Mouse (Mus musculus) adrenal gland, postnatal 25 days (tissue): ENCODE results near the gene Trim37. TPM values are rescaled to one million over a fixed set of nuclear protein-coding genes. Genes with fewer than 3 reads are reported as not detected.
"Not testable (repeated sequence)": the region's sequence is repeated elsewhere in the genome, so short reads cannot be mapped to it uniquely, and the experiment has no call there.

Experiments used
- DNase-seq: peaks from one replicate; pipeline ENCODE4 v3.0.0; 2021; ENCODE audit warnings: mixed read lengths
- total RNA-seq: library from RNA; stranded (reverse); gene quantifications from 2 replicates; pipeline ENCODE4 v1.2.3, GENCODE M21; 2021

Trim37 gene
- total RNA-seq, 1 experiment from 2014 or later: 22.0 TPM

- no peak for DNase-seq
Measured at GRCm38 (mm10) chr11:87233377-87233776, 106.5 kb downstream of the Trim37 start.

DNA sequence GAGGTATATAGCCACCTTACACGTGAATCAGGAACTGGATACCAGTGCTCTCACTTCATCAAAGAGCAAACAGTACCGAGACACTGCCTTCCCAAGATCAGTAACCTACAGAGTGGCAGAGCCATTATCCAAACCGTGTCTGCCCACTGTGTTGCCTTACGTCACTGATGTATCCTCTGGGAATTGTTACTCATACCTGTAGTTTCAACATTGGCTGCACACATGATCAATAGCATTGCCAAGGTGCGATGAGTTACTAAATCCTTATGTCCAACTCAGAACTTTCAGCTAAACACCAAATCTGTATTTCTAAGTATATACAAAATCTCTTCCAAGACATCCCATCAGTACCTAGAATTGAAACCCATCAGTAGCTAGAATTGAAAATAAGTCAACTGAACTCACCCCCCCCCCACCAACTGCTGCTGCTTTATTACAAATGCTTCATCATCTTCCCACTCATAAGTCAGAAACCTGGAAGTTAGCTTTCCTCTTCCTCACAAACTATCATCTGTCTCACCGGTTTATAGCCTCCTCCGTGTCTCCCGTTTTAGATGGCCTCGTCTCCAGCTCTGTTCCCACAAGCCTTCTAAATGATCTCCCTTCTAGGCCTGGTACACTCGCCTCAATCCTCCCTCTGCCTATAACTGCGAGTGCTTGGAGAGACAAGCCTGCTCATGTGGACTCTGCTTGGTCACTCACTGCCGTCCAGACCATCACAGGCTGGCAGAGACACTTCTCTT, 108.0 kb downstream of the Trim37 start:
- DNase-seq: no peak

- DNase-seq: no peak
Measured at GRCm38 (mm10) chr11:87235486-87235872, 108.6 kb downstream of the Trim37 start.

DNA sequence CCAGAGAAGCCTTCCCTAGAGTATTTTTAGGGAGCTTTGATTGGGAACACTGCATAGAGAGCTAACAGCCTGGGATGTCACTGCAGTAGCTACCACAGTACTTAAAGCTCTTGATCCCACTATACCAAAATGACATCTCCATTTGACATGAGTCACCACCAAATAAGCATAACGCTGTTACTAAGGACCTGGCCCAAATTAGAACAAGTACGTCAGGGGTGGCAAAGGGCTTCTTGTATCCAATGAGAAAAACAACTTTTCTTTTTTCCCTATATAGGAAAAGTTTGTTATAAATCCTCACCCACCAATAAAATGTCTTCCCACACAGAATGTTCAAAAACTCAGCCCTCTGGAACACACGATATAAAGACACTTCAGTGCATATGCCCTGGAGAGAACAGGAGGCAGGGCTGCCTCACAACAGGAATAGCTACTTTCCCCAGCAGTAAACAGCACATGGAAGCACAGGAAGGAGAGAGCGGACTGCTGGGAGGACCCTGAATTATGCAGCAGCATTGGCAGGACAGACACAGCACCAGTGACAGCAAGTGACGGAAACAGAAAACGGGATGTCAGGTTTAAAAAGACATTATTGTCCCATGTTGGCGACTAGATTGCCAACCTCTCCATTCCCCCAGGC, 112.1 kb downstream of the Trim37 start:
- no peak for DNase-seq

DNA sequence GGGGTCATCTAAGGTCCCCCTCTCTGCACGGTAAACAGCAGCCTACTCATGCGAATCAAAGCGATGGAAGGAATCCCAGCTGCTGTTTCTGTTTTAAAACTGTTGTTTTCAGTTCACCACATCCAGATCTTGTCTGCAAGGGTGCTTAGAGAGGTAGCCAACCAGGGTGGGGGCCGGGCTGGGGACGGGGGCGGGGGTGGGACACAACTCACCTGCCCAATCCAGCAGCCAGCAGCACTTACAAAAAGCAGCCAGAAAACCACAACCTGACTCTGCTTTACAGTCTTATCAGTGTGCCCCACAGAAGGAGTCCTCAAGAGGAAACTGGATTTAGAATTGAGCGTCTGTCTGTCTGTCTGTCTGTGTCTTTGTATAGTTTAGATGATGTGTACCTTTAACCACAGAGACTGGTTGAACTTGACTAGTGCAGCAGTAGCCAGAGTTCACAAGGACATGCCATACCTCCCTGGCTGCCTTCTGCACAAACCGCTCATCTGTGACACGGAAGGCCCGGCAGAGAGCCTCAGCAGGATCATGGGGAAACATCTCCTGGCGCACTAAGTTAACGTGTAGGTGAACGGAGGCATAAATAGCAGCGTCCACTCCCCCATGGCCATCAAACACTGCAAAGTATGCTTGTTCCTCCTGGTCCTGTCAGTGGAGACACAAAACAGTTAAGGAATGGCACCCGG, 113.4 kb downstream of the Trim37 start:
- no peak for DNase-seq

- DNase-seq: no peak
Measured at GRCm38 (mm10) chr11:87240833-87241215, 113.9 kb downstream of the Trim37 start.

GRCm38 (mm10) chr11:87241256-87241655, 114.4 kb downstream of the Trim37 start:
- DNase-seq: no peak

GRCm38 (mm10) chr11:87245171-87245840, 118.4 kb downstream of the Trim37 start:
- no peak for DNase-seq

GRCm38 (mm10) chr11:87246107-87246651, 119.3 kb downstream of the Trim37 start:
- no peak for DNase-seq

DNA sequence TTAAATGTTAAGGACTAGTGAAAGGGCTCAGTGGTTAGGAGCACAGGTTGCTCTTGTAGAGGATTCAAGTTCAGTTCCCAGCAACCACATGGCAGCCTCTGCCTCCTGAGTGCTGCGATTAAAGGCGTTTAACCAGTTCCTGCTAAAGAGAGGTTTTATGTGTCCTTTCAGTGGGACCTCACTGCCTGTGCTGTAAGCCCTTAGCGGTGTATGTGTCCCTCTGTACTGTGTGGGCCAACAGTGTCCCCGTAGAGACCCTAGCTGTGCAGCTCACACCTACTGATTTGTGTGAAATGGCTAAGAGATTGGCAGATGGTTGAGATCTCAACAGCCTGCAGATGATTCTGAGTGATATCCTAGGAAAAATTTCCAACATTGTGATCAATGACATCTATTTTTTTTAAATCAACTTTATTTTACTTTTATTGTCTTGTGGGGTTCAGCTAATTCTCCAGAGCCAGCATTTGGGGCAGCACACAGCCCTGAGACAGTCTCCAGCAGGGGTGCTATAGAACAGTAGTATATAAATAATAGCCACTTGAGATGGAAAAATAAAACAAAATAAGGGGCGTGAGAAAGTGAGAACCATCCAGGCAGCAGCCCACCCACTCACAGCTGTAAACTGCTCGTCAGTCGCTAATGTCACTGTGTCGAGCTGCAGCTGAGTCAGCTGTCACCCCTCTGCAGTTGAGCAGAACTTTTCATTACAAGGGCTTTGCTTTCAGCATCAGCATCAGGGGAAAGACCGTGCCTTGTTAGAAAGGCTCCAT, 120.0 kb downstream of the Trim37 start:
- DNase-seq: no peak

GRCm38 (mm10) chr11:87247494-87247866, 120.6 kb downstream of the Trim37 start:
- no peak for DNase-seq

GRCm38 (mm10) chr11:87250132-87250531, 123.3 kb downstream of the Trim37 start:
- DNase-seq: no peak

- DNase-seq: no peak
Measured at GRCm38 (mm10) chr11:87253294-87253693, 126.4 kb downstream of the Trim37 start.

DNA sequence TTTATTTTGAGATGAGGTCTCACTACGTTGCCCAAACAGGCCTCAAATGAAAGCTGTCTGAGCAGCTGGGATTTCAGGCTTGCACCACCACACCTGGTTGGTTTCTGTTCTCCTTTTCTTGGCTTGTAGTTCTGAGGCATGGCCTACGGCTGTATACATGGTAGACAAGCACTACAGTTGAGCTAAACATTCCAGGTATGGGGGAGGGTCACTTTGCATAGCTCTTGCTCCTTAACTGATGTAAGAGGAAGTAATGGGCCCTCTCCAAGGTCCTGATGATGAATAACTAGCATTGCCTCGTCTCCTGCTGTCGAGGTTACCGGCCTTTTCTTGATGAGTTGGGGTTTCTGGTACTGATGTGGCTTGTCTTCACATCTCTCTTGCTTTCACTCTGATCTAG, 127.3 kb downstream of the Trim37 start:
- DNase-seq: no peak

GRCm38 (mm10) chr11:87257282-87257681, 130.4 kb downstream of the Trim37 start:
- DNase-seq: no peak

GRCm38 (mm10) chr11:87259792-87260191, 132.9 kb downstream of the Trim37 start:
- no peak for DNase-seq

DNA sequence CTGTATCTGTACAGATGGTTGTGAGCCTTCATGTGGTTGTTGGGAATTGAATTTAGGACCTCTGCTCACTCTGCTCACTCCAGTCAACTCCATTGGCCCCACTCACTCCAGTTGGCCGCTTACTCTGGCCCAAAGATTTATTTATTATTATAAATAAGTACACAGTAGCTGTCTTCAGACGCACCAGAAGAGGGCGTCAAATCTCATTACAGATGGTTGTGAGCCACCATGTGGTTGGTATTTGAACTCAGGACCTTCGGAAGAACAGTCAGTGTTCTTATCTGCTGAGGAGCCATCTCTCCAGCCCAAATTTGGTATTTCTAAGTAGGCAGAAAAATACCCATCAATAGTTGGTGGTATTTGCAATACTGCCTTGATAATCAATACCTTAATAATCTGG, 134.8 kb downstream of the Trim37 start:
- DNase-seq: not testable (repeated sequence)

GRCm38 (mm10) chr11:87263946-87264345, 137.1 kb downstream of the Trim37 start:
- DNase-seq: no peak

- DNase-seq: no peak
Measured at GRCm38 (mm10) chr11:87266246-87266645, 139.4 kb downstream of the Trim37 start.

DNA sequence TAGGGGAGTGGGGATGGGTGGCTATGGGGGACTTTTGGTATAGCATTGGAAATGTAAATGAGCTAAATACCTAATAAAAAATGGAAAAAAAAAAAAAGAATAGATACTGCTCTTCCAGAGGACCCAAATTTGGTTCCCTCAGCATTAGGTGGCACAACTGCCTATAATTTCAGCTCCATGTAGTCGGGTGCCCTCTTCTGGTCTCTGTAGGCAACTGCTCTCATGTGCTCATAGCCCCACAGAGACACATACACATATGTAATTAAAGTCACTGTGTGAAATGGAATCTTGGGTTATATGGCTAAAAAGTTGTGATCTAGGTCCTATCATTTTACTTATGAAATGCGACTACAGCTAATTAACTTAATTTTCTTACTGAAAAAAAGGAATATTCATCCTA, 141.9 kb downstream of the Trim37 start:
- DNase-seq: no peak
